In the genomic region with DNA sequence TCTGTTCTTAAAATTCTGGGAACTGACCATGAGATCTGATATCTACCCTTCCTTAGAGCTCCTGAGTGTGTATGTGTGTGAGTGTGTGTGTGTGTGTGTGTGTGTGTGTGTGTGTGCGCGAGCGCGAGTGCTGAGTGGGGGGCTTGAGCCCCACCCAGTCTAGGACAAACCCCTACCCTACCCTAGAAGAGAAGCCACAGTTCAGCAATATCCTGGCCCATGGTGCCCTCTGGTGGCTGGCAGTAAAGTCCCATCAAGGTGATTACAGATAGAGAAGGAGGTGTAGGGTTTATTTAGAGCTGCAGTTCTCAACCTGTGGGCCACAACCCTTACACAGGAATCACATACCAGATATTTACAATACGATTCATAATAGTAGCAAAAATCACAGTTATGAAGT, we compare ENCODE assay signal across 8 mouse cellular contexts. TPM values are rescaled to one million over a fixed set of nuclear protein-coding genes. Genes with fewer than 3 reads are reported as not detected.
A peak's percentile ranks its signal among the peaks of the same experiment; 100 is the strongest.
DNase-seq lines count a peak whose midpoint lies in the region; TF ChIP-seq lines count a peak whose summit lies in the region.
"Had no signal": no experiment of that assay in that cellular context is flagged by ENCODE, and none has a peak within 500 bp of the region (broad histone marks: within the 10 kb centered on the region; RNA-seq: fewer than 3 reads in every experiment).

No protein-coding gene starts in this region.

- no peak for TF ChIP-seq POLR2A in testis, adult 2 months (IDR thresholded peaks at IDR 0.05; ENCODE audit: control insufficient read depth, low read depth, low read length)
- TF ChIP-seq POLR2A in embryonic fibroblast, embryonic 13.5 days (IDR thresholded peaks at IDR 0.05; ENCODE audit: low read depth, low read length) = no peak

- H3K27me3 ChIP-seq in testis, adult 2 months (ENCODE audit: control insufficient read depth, insufficient read depth, low read length) = no peaks in the 10 kb centered on the region

- peaks cover 6% of the 10 kb centered on the region for H3K4me1 ChIP-seq in testis, adult 2 months (ENCODE audit: control insufficient read depth, insufficient read depth, low read length)
- H3K4me1 ChIP-seq in embryonic fibroblast, embryonic 13.5 days (ENCODE audit: control insufficient read depth, insufficient read depth, low read length) = no peaks in the 10 kb centered on the region

- H3K4me3 ChIP-seq in testis, adult 2 months (ENCODE audit: control insufficient read depth, low read depth, low read length) = no peak overlapping the region
- no peak overlapping the region for H3K4me3 ChIP-seq in embryonic fibroblast, embryonic 13.5 days (ENCODE audit: insufficient read depth, low read length)

- H3K36me3 ChIP-seq in testis, adult 2 months (ENCODE audit: control insufficient read depth, insufficient read depth, low read length) = no peaks in the 10 kb centered on the region

- H3K27ac ChIP-seq in testis, adult 2 months (ENCODE audit: control insufficient read depth, insufficient read depth, low read depth, low read length) = no peak overlapping the region
- H3K27ac ChIP-seq in embryonic fibroblast, embryonic 13.5 days (ENCODE audit: insufficient read depth, low read length) = no peak overlapping the region

- no peak for DNase-seq in testis, postnatal 14 days (ENCODE audit: low spot score)
- DNase-seq in adrenal gland, postnatal 14 days = peak; percentile 70
- peak; percentile 53 for DNase-seq in kidney, adult 9 months
- DNase-seq in lung, postnatal 10 days = peak; percentile 26
- DNase-seq in right cerebral cortex, postnatal 25 days = peak; percentile 48

- peak; percentile 20; the same call in 1 of the 2 replicates for TF ChIP-seq CTCF in testis, adult 2 months (IDR thresholded peaks at IDR 0.05; ENCODE audit: control insufficient read depth, insufficient read depth, insufficient replicate concordance, low read depth, low read length)
- peak; percentile 60; the same call in 1 of the 2 replicates for TF ChIP-seq CTCF in embryonic fibroblast, embryonic 13.5 days (IDR thresholded peaks at IDR 0.05; ENCODE audit: borderline replicate concordance, insufficient read depth, low read length)

RNA-seq across cellular contexts. Expression of a gene that starts 7.6 kb away (rescaled TPM):
- polyA plus RNA-seq in testis, adult 2 months (2012; rRNA removed) = 60.6 and 61.0 TPM in 2 replicates
- total RNA-seq in adrenal gland, postnatal 14 days (2021) = 98.5 and 109 TPM in 2 replicates
- polyA plus RNA-seq in embryonic fibroblast, embryonic 13.5 days (2011; ENCODE audit: insufficient read length, low read depth, missing spikeins) = 56.8 and 59.9 TPM in 2 replicates

RNA-seq across cellular contexts. Expression of a gene that starts 11.3 kb away (rescaled TPM):
- polyA plus RNA-seq in testis, adult 2 months (2012; rRNA removed) = 19.6 and 25.6 TPM in 2 replicates
- 39.2 and 59.5 TPM in 2 replicates for total RNA-seq in adrenal gland, postnatal 14 days (2021)
- polyA plus RNA-seq in embryonic fibroblast, embryonic 13.5 days (2011; ENCODE audit: insufficient read length, low read depth, missing spikeins) = not detected in 2 replicates
- total RNA-seq: neutrophil, adult 5-6 weeks had no signal

Comparison
In these comparisons a context has a peak if more than half of its experiments do, and no peak if none do; other contexts are left out.
1. RNA of a gene that starts 11.3 kb away (polyA plus RNA-seq): 19.6 to 25.6 TPM in testis, adult 2 months; not detected in embryonic fibroblast, embryonic 13.5 days; every median in the first group is over 10 times any median in the second.